Mouse (Mus musculus) megakaryocyte progenitor cell, adult 5-6 weeks (primary cell): ENCODE results near the gene Sec23a. TPM values are rescaled to one million over a fixed set of nuclear protein-coding genes. Genes with fewer than 3 reads are reported as not detected.
A peak's percentile ranks its signal among the peaks of the same experiment; 100 is the strongest.
"Not testable (repeated sequence)": the region's sequence is repeated elsewhere in the genome, so short reads cannot be mapped to it uniquely, and the experiment has no call there.

Source experiments
- ATAC-seq: replicated peaks from 2 replicates; pipeline ENCODE4 v1.8.0; 2016; ENCODE audit warnings: mild to moderate bottlenecking, moderate TSS enrichment, inconsistent platforms; ENCODE audit not compliant: poor library complexity
- total RNA-seq, 2 experiments: library from RNA; stranded (forward) in 1 of 2; stranded (reverse) in 1 of 2; fragments of 157-497, 149-512 nt in 1 of 2; fragments of 200-1000 nt in 1 of 2; gene quantifications; 2 replicates each; pipeline versions ENCODE4 v1.2.3 to v1.2.4; 2015 to 2017

Sec23a gene
- total RNA-seq (2015) = 19.6 and 24.0 TPM in 2 replicates
- 19.7 and 23.0 TPM in 2 replicates for total RNA-seq (2017)

DNA sequence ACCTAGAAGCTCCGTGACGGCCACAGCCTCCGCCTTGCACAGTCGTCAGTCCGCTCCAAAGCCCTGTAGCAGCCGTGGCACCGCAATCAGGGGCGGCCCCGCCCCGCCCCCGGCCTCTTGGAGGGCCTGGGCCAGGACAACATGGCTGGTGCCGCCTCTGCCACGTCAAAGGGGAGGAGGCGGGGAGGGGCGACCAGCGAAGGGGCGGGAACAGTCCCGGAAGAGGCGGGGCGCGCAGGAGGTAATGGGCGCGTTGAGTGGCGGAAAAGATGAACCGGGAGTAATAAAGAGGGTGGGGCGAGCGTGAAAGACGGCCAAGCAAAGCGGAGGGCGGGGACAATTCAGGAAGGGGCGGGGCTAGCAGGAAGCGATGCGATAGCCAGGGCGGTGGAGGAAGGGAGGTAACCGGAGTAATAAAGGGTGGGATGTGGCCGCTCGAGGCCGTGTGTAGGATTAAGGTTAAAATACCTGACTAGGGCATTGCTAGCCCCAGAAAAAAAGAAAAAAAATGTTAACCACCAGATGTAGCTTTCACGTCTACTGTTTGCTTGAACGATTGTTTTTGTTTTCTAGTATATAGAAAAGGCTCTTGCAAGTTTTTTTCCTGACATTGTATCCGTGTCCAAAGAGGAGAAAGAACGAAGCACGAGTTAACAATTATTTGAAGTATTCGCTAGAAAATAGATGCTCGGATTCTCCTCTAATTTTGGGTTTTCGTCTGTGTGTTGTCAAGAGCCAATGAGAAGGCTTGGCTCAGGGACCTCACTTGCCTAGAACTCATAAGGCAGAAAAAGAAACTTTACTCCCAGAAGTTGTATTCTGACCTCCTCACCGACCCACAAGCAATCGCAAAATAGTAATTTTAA lies at the start of gene Sec23a:
Gene Sec23a, minus strand, starts transcription at position 174 of the 866 bp plus-strand sequence.
- ATAC-seq = peak; percentile 81

DNA sequence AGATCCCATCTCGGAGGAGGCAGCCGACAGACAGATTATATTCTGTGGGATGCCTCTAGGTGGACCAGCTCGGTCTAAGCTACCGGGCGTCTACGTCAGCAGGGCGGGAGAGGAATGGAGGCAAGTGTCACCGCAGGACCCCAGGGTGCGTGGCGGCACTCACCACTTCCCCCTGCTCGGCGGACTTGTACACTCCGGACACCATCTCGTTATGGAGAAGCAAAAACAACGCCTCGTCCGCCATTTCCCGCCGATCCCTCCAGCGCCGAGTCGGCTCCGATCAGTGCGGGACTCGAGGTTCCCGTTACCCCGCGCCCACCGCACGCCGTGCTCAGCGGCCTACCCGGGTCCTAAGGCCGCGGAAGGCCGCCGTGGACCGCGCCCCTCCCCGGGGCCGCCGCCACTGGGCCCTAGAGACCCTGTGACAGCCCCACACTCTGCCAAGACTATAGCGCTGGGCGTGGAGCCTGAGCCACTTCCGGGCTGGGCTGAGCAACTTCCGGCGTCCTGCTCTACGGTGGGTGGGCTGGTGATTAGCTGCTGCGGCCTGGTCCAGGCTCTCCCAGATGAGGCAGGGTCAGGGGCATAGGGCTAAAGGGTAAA lies 49.3 kb upstream of the Sec23a start, which contains the start of gene Trappc6b:
Gene Trappc6b, minus strand, starts transcription at position 480 of the 603 bp plus-strand sequence.
- peak; percentile 90 for ATAC-seq

DNA sequence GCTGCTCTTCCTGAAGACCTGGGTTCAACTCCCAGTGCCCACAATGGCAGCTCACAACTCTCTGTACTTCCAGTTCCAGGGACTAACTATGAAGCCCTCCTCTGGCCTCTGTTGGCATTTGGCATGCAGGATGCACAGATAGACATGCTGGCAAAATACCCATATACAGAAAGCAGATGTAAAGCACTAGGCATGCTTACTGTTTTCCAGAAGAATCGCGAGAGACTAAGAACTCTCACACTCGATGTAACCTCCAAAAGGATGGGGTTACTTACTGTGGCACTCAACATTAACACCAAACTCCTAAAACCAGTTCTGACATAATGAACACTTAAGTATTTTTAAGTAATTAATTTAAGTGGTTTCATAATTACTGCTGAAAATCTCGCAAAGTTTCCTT lies 48.5 kb upstream of the Sec23a start:
- ATAC-seq = no peak

DNA sequence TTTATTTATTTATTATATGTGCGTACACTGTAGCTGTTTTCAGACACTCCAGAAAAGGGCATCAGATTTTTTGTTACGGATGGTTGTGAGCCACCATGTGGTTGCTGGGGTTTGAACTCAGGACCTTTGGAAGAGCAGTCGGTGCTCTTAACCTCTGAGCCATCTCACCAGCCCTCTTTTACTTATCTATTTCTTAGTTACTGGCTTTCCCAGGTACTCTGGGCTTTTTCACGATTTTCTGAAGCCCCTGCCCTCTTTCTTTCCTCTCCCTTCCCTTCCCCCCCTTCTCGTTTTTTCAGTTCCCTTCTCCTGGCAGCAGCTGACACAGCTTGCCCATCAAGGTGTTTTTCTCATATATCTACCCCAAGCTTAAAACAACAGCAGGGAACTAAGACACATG lies 46.4 kb upstream of the Sec23a start:
- ATAC-seq = not testable (repeated sequence)

DNA sequence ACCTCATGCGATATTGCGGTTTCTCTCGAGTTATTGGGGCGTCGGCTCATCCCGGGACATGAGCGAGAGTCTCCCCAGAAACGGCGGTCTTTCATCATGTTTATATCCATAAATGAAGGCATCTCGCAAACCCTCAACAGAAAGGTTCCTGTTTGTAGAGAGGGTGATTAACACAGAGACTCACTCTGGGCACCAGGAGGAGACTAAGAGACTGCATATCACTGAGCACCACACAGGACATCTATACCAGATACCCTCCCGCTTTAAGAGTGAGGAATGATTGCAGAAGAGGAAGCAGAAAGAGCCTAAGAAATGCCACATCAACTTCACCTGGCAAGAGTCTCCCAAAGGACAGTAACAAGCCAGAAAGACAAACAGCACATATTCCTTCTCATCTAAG lies 44.4 kb upstream of the Sec23a start:
- ATAC-seq = no peak

DNA sequence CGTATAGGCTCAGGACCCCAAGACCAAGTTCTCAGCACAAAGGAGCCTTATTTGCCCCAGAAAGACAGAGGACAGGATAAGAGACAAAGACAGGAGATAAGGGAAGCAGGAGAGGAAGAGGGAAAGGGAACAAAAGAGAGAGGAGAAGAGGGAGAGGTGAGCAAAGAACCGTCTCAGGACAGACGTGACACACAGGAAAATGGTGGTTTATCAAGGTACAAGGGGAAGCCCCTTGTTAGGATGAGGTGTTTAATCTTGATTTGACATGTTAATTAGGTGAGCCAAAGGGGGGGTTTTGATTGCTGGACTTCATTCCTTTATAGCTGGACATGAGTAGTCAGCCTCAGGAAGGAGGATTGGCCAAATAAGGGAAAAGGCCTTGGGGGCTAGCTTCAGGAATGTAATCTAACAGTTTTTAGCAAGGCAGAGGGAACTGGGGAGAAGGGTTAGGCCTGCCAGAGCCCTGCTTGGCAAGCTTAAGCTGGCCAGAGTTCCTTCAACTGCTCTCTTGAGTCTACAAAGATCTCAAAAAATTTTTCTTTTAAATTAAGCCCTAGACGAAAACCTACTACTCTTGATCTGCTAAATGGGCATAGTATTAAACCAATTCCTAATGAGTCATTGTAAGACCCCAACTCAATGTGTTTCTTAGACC lies 43.5 kb upstream of the Sec23a start:
- ATAC-seq = no peak

DNA sequence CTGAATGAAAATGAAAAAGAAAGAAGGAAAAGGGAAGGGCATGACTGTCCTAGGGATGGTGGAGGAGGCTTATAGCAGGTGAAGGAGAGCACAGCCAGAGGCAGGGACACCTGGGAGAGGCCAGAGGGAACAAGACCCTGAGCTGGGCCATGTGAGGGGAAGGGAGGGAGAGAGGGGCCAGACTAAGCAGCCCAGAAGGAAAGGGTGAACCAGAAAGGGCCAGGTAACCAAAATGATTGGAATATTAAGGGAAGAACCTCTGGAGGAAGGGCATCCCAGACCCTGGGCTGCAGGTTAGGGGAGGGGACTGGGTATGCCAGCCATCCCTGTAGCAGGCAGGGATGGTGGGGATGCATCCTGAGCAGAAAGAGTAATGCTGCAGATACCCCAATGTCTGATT lies 42.2 kb upstream of the Sec23a start:
- no peak for ATAC-seq

DNA sequence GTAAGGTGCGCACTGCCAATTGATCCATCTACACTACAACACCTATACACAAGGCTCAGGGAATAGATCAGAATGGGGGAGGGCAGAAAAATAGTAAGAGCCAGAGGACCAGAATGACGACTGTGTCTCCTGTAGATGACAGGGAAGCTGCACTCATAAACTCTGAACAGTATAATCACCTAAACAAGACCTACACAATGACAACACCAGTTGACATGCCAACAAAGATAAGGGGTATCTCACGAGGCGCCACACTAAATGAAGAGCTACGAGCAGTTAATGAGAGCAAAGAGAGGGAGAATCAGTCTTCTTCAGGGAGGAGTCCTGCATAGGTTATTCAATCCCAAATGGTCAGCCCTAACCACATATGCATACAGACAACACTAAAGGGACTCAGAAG lies 41.3 kb upstream of the Sec23a start:
- peak; percentile 91 for ATAC-seq

DNA sequence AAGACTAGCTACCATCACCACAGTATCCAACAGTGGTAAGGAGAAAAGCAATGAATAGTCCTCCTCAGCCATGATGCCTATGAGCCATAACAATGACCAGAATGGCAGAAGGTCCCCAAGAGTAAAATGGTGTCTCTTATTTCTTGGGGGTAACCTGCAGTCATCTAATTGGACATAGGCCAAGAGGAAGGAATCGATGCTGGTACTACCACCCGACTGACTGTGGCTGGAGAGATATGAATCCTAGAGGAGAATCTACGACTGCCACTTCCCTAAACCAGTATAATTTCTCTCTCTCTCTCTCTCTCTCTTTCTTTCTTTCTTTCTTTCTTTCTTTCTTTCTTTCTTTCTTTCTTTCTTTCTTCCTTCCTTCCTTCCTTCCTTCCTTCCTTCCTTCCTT lies 40.7 kb upstream of the Sec23a start:
- 0 out of 2 replicates have a peak, but pooled peaks have one; percentile 5 for ATAC-seq

DNA sequence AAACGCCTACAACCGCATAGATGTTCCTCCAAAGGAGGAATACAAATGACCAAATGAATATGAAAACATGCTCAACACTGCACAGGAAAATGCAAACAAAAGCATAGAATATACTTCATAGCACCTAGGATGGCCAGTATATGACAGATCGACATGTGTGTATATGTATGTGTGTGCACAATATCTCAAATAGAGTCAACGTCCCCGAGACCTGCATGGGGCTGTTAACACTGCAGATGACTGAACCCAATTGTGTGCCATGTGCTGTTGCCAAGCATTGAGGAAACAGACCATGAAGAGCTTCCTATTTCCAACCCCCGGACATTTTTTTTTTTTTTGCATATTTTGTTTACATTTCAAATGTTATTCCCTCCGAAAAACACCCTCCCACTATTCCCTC lies 29.0 kb upstream of the Sec23a start:
- peak; percentile 65 for ATAC-seq

DNA sequence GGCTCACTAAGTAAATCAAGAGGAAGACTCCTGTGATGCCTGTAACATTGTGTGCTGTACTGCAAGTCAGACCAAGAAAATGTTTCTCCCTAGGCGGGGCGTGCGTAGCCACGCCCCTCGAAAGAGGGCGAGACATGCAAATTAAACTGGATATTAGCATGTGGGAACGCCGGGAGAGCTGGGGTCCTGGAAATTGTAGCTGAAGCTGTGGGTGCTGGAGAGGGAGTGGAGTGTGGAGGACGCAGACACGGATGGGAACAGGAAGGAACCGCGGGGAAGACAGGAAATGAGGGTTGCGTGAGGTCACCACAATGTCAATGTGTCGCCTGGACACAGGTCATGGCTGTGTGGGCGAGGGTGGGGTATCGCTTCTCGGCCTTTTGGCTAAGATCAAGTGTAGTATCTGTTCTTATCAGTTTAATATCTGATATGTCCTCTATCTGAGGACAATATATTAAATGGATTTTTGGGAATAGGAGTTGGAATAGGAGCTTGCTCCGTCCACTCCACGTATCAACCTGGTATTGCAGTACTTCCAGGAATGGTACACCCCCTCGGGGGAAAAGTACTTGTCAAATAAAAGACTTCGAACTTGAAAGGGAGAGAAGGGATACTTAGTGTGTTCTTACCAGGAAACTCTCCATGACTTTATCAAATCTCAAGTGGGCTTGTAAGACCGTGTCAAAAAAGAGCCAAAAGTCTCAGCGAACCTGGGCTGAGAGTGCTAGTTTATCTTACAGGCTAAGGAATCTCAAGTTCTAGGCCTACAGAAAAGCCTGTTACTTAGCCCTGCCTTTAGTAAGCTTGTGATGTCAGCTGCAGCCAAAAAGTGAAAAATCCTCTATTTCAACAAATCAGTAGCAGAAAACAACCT lies 28.4 kb upstream of the Sec23a start:
- ATAC-seq = peak; percentile 79

DNA sequence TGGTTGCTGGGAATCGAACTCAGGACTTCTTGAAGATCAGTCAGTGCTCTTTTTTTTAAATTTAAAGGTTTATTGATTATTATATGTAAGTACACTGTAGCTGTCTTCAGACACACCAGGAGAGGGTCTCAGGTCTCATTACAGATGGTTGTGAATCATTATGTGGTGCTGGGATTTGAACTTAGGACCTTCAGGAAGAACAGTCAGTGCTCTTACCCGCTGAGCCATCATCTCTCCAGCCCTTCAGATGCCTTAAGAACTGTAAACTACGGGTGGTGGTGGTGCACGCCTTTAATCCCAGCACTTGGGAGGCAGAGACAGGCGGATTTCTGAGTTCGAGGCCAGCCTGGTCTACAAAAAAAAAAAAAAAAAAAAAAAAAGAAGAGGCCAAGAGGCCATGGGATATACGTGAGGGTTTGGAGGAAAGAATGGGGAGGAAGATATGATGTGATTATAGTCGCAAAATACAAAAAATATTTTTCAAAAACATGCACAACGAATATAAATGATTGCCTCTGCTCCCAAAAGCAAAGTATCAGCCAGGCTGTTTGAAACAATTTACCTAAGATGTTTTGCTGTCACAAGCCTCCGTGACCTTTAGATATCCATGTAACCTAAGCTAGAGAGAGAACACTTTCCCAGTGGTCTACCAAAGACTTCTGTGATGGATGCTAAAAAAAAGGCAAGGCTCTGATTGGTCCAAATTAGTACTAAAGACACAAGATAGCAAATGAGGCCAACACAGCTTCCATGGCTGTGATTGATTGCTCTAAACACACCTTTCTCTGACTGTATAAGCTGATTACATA lies 27.5 kb upstream of the Sec23a start:
- ATAC-seq = no peak

DNA sequence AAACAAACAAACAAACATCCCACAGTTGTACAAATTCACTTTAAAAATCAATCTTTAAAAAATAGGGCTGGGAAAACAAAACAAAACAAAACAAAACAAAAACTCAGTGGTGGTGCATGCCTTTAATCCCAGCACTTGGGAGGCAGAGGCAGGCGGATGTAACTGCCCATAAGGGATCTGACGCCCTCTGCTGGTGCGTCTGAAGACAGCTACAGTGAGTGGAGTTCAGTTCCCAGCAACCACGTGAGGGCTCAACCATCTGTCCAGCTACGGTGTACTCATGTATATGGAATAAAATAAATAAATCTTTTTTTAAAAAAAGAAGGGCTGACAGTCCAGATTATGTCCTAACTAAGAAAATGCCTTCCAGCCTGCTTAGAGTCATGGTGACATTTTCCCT lies 20.3 kb upstream of the Sec23a start:
- peak; percentile 83 for ATAC-seq

DNA sequence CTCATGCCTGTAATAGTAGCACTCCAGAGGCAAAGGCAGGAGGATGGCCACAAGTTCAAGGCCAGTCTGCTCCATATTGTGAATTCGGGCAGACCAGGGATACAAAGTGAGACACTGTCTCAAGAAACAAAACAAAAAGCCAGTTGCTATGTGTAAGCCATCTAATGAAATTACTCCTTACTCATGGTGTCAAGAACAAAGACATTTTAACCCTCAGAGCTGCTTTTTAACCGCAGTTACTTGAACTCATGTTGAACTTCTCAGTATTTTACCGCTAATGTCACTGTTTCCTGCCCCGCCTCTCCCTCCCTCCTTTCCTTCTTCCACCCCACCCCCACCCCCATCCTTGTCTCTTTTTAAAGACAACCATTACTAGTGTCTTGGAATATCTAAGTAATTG lies 9.5 kb upstream of the Sec23a start:
- ATAC-seq = peak; percentile 34

DNA sequence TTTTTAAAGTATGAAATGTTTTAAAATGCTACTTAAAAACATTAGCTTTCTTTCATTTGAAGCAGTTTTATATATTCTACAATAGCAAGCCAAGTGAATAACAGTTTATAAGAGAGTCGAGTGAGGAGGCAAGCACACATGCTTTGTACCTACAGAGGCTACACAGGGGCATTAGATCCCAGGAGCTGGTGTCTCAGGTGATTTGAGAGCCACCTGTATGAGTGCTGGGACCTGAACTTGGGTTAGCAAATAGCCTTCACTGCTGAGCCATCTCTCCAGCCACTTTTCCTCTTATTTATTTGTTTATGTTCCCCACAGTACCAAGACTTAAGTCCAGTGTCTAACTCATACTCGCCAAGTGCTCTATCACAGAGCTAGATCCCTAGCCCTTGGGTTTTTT lies 8.1 kb upstream of the Sec23a start:
- no peak for ATAC-seq

DNA sequence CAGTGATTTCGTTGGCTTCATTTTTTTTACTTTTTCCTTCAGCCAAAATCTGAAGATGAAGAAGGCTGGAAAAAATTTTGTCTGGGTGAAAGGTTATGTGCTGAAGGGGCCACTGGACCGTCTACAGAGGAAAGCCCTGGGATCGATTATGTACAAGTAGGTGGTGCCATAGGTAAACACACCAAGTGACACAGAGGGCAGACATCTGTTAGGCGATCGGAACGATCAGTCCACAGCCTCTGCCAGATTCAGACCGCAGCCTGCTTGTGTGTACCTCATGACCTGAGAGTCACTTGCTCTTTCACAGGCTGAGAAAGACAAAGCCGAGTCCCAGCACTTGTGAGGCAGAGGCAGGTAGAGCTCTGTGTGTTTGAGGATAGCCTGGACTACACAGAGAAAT lies 6.2 kb upstream of the Sec23a start:
- no peak for ATAC-seq

DNA sequence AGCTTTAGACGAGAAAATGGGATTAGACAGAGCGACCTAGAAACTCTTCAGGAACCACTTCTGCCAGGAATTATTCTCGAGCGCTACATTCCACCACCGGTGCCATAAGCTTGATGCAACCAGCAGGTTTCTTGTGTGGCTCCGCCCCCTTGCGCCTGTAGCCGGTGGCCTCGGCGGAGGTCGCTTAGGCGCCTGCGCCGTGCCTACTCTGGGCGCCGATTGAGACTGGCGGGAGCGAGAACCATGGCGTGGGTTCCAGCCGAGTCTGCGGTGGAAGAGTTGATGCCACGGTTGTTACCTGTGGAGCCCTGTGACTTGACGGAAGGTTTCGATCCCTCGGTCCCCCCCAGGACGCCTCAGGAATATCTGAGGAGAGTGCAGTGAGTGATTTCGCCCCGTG lies 1.4 kb upstream of the Sec23a start, which contains the start of gene Gemin2:
Gene Gemin2, plus strand, starts transcription at position 160 of the 400 bp plus-strand sequence.
- ATAC-seq = peak; percentile 72

DNA sequence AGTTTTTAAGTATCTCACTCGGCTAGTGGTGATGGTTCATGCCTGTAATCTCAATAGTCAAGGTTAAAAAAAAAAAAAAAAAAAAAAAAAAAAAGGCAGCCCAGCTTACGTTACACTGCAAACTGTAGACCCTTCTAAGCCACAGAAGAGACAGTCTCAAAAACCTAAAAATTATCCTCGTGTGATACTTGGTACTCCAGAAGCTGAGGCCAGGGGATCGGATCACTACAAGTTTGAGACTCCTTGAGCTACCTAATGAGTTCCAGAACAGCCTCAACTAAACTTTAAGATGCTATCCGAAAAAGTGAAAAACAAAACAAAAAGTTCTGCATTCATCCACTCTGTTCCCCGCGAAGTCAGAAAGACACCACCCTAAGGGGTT lies 884 bp upstream of the Sec23a start:
- ATAC-seq = no peak

DNA sequence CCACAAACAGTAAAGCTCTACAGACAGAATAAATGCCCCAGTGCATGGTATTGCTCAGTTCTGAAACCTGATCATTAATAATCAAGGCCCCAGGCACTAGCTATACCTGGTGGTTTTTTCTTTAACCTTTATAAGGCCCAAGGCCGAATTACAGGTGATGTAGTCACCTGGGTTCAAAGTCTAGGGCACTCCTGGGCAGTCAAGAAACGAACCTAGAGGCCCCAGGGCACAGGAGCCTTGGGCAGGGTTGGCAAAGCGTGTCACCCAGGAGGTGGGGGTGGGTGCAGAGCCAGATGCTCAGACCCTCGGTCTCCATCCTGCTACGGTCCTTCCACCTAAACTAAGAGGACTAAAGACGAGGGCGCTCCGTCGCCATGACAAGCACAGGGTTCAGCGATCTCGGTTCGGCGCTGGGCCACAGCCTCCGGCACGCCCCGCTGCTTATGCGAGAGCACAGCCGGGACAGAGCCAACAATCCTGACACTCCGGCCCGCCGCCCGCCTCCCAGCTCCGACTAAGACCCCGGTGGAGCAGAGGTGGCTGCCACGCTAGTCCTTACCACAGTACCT lies 458 bp downstream of the Sec23a start:
- ATAC-seq = no peak; the same call in 1 of the 2 replicates
